In genomic region chr1:156613855-156614530, GRCm38 (mm10) we compare ENCODE assay signal across 8 mouse cellular contexts. TPM values are rescaled to one million over a fixed set of nuclear protein-coding genes. Genes with fewer than 3 reads are reported as not detected.
DNase-seq lines count a peak whose midpoint lies in the region; ATAC-seq and TF ChIP-seq lines count a peak whose summit lies in the region.

No protein-coding gene starts in this region.

- TF ChIP-seq CTCF in lung, embryonic 14.5 days (IDR thresholded peaks at IDR 0.05; ENCODE audit: low read depth): no peak

- WGBS in lung, embryonic 14.5 days: 33% methylated on average over 9 of the region's 9 CpGs
- WGBS in heart, embryonic 16.5 days: 31% methylated on average over 9 of the region's 9 CpGs
- 2% methylated on average over 9 of the region's 9 CpGs for WGBS in midbrain, embryonic 11.5 days

- H3K9me3 ChIP-seq in lung, embryonic 14.5 days (ENCODE audit: low read depth, low read length): no peaks in the 10 kb centered on the region
- no peaks in the 10 kb centered on the region for H3K9me3 ChIP-seq in heart, embryonic 16.5 days (replicated peaks; ENCODE audit: control insufficient read depth, low read length)
- no peaks in the 10 kb centered on the region for H3K9me3 ChIP-seq in midbrain, embryonic 11.5 days (ENCODE audit: control insufficient read depth, low read length)

- no peak overlapping the region for H3K4me2 ChIP-seq in lung, embryonic 14.5 days
- H3K4me2 ChIP-seq in heart, embryonic 16.5 days (ENCODE audit: low read depth, low read length): peak overlapping the region; percentile 3; the same call in 1 of the 2 replicates
- H3K4me2 ChIP-seq in midbrain, embryonic 11.5 days: peak overlapping the region; percentile 26; the same call in 1 of the 2 replicates

- H3K36me3 ChIP-seq in lung, embryonic 14.5 days (ENCODE audit: insufficient read depth): no peaks in the 10 kb centered on the region
- no peaks in the 10 kb centered on the region for H3K36me3 ChIP-seq in heart, embryonic 16.5 days (ENCODE audit: control insufficient read depth, insufficient read depth)
- H3K36me3 ChIP-seq in midbrain, embryonic 11.5 days (ENCODE audit: control insufficient read depth, insufficient read depth, low read length): no peaks in the 10 kb centered on the region

- H3K4me1 ChIP-seq in lung, embryonic 14.5 days (ENCODE audit: insufficient read depth): peaks cover 7% of the 10 kb centered on the region; the same call in 1 of the 2 replicates
- peaks cover 30% of the 10 kb centered on the region for H3K4me1 ChIP-seq in heart, embryonic 16.5 days (ENCODE audit: control insufficient read depth, insufficient read depth, low read length)
- peaks cover 22% of the 10 kb centered on the region for H3K4me1 ChIP-seq in midbrain, embryonic 11.5 days (ENCODE audit: control insufficient read depth, insufficient read depth, low read length)

- peak overlapping the region; percentile 33; the same call in 1 of the 2 replicates for H3K27ac ChIP-seq in lung, embryonic 14.5 days (ENCODE audit: low read depth)
- peak overlapping the region; percentile 73 for H3K27ac ChIP-seq in heart, embryonic 16.5 days (ENCODE audit: low read length)
- H3K27ac ChIP-seq in midbrain, embryonic 11.5 days (ENCODE audit: low read depth, low read length): peak overlapping the region; percentile 88

- no peaks in the 10 kb centered on the region for H3K27me3 ChIP-seq in lung, embryonic 14.5 days (ENCODE audit: insufficient read depth, low read length)
- H3K27me3 ChIP-seq in heart, embryonic 16.5 days (ENCODE audit: control insufficient read depth, insufficient read depth, low read length): no peaks in the 10 kb centered on the region
- peaks cover 4% of the 10 kb centered on the region for H3K27me3 ChIP-seq in midbrain, embryonic 11.5 days (ENCODE audit: control insufficient read depth, insufficient read depth, low read length)

- H3K4me3 ChIP-seq in lung, embryonic 14.5 days (ENCODE audit: low read depth, low read length): no peak overlapping the region
- no peak overlapping the region for H3K4me3 ChIP-seq in heart, embryonic 16.5 days (ENCODE audit: low read length)
- H3K4me3 ChIP-seq in midbrain, embryonic 11.5 days (ENCODE audit: low read depth, low read length): no peak overlapping the region

- DNase-seq in lung, embryonic 14.5 days: peak; percentile 53
- DNase-seq in lung, adult 18-20 months: no peak
- DNase-seq in embryo, embryonic 10 days (ENCODE audit: low spot score): peak; percentile 86
- DNase-seq in kidney, postnatal 25 days: peak; percentile 59 to 83
- DNase-seq in midbrain, embryonic 11.5 days (ENCODE audit: low spot score, missing footprints): peak; percentile 94
- no peak for DNase-seq in urinary bladder, adult 2 months (ENCODE audit: low spot score)
- no peak for DNase-seq in spleen, adult 18-20 months

- no peak overlapping the region for H3K9ac ChIP-seq in lung, embryonic 14.5 days
- peak overlapping the region; percentile 20; the same call in 1 of the 2 replicates for H3K9ac ChIP-seq in heart, embryonic 16.5 days (ENCODE audit: low read length)
- H3K9ac ChIP-seq in midbrain, embryonic 11.5 days (ENCODE audit: low read length): peak overlapping the region; percentile 27; the same call in 1 of the 2 replicates

- ATAC-seq in lung, embryonic 14.5 days (ENCODE audit: insufficient read depth): 0 out of 2 replicates have a peak, but pooled peaks have one; percentile 13
- ATAC-seq in heart, embryonic 16.5 days (replicated peaks; ENCODE audit: extremely low read depth, insufficient read depth, low FRiP score): no peak
- peak; percentile 89 for ATAC-seq in midbrain, embryonic 11.5 days (ENCODE audit: low FRiP score)

RNA-seq across cellular contexts. Expression of gene Abl2, which starts 55.4 kb away (rescaled TPM):
- 6.0 and 6.2 TPM in 2 replicates for polyA plus RNA-seq in lung, embryonic 14.5 days (2014; fragmentation: Nextera tagmentation; extraction: Ambion mirVana)
- polyA plus RNA-seq in heart, embryonic 16.5 days (2015; fragmentation: Nextera tagmentation; extraction: Ambion mirVana): 2.7 TPM in 2 replicates
- polyA plus RNA-seq in midbrain, embryonic 11.5 days (2014; fragmentation: Nextera tagmentation; extraction: Ambion mirVana): 4.8 and 4.9 TPM in 2 replicates
- 7.0 and 9.0 TPM in 2 replicates for polyA plus RNA-seq in urinary bladder, adult 2 months (2012; rRNA removed)

Comparison
In these comparisons a context has a peak if more than half of its experiments do, and no peak if none do; other contexts are left out.
1. DNase-seq: peak in lung, embryonic 14.5 days (single experiment), embryo, embryonic 10 days (single experiment), kidney, postnatal 25 days (2 of 2) and midbrain, embryonic 11.5 days (single experiment); none in lung, adult 18-20 months (0 of 2), urinary bladder, adult 2 months (single experiment) and spleen, adult 18-20 months (0 of 2).
2. H3K27ac ChIP-seq: peak in every context shown above with its lines; median percentile 88 in midbrain, embryonic 11.5 days; 73 in heart, embryonic 16.5 days; 33 in lung, embryonic 14.5 days.